Mouse (Mus musculus) frontal cortex, postnatal 25 days (tissue): ENCODE data around the gene Diras2.

ENCODE experiments used
- DNase-seq, 2 experiments: peaks; one replicate each; pipeline ENCODE4 v3.0.0; 2022; ENCODE audit warnings: low spot score in 2 of 2

Diras2 gene

GRCm38 (mm10) chr13:52465141-52465540, 65.9 kb downstream of the Diras2 start:
- DNase-seq = no peak

GRCm38 (mm10) chr13:52459982-52460381, 71.1 kb downstream of the Diras2 start:
- no peak for DNase-seq

GRCm38 (mm10) chr13:52457889-52458324, 73.2 kb downstream of the Diras2 start:
- DNase-seq = peak in 1 of 2 experiments; percentile 22

- DNase-seq = no peak
These were observed 73.7 kb downstream of the Diras2 start for GRCm38 (mm10) chr13:52457177-52457888.

GRCm38 (mm10) chr13:52455329-52455728, 75.8 kb downstream of the Diras2 start:
- DNase-seq = no peak

GRCm38 (mm10) chr13:52454708-52455250, 76.3 kb downstream of the Diras2 start:
- no peak for DNase-seq
